Mouse (Mus musculus) lung, embryonic 15.5 days (tissue): ENCODE measurements at regions not wholly inside any gene's neighbourhood (a gene's known extent, or its start where the extent isn't known, plus 50 kb on each side); places are given as distances from the start of the nearest gene placed in this dataset.

Source experiments
- ATAC-seq: fragments of 200-750 bp; cut with Nextera tagmentation; 2 replicates; pipeline ENCODE4 v1.8.0; 2017; ENCODE audit warnings: moderate number of reproducible peaks, borderline replicate concordance; ENCODE audit not compliant: low FRiP score, low TSS enrichment; ENCODE audit errors: extremely low read depth
- H3K27ac ChIP-seq: fragments of 300-500 bp; sonication (generic); 2 replicates; pipeline ENCODE4 v1.5.1; 2015; ENCODE audit warnings: moderate library complexity, mild to moderate bottlenecking, inconsistent platforms
- H3K27me3 ChIP-seq: fragments of 300-500 bp; sonication (generic); 2 replicates; pipeline ENCODE4 v1.6.1; 2015; ENCODE audit warnings: inconsistent platforms
- H3K36me3 ChIP-seq: fragments of 300-500 bp; sonication (generic); 2 replicates; pipeline ENCODE4 v1.6.1; 2015; ENCODE audit warnings: inconsistent platforms
- H3K4me1 ChIP-seq: fragments of 300-500 bp; sonication (generic); 2 replicates; pipeline ENCODE4 v1.6.1; 2015; ENCODE audit warnings: inconsistent platforms
- H3K4me2 ChIP-seq: fragments of 300-500 bp; sonication (generic); 2 replicates; pipeline ENCODE4 v1.6.1; 2015; ENCODE audit warnings: inconsistent platforms, mild to moderate bottlenecking, moderate library complexity
- H3K4me3 ChIP-seq: fragments of 300-500 bp; sonication (generic); 2 replicates; pipeline ENCODE4 v1.5.1; 2015; ENCODE audit warnings: mild to moderate bottlenecking, inconsistent platforms
- H3K9ac ChIP-seq: fragments of 300-500 bp; sonication (generic); 2 replicates; pipeline ENCODE4 v1.6.1; 2015; ENCODE audit warnings: inconsistent platforms
- H3K9me3 ChIP-seq: fragments of 300-500 bp; sonication (generic); 2 replicates; pipeline ENCODE4 v1.6.1; 2016; ENCODE audit warnings: inconsistent platforms
- WGBS: fragments of 180-500 bp; shearing (Covaris S2); methylation state at CpG from one replicate; pipeline ENCODE4 v1.1.7; 2015; 5-methylcytosine and 5-hydroxymethylcytosine counted together

DNA sequence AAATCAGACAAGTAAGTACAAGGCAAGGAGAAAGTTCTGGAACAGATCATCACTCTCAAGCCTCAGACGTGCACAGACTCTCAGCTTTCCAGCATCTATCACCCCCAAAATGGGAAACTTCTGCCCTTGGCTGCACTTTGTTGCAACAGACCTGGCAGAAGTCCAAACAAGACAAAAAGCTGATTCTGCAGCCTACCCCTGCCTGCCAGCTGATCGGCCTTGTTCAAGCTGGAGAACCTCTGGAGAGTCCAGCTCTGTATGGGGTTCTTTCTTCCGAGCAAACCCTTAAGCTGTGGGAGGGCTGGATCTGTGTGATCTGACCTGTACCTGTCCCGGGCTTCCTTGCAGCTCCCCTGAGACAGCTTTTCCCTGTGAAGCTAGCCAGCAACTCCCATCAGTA is 299.7 kb upstream of the Klf3 start:
- Histone ChIP-seq H3K27me3 (no peaks in the 10 kb centered on the region), H3K9ac (no peak overlapping the region), H3K4me2 (no peak overlapping the region), H3K36me3 (no peaks in the 10 kb centered on the region), H3K9me3 (no peaks in the 10 kb centered on the region), H3K4me3 (no peak overlapping the region), H3K27ac (peak overlapping the region; percentile 56), H3K4me1 (peaks cover 42% of the 10 kb centered on the region)
- 13% methylated on average over 4 of the region's 4 CpGs for WGBS
- peak; percentile 50; the same call in 1 of the 2 replicates for ATAC-seq

DNA sequence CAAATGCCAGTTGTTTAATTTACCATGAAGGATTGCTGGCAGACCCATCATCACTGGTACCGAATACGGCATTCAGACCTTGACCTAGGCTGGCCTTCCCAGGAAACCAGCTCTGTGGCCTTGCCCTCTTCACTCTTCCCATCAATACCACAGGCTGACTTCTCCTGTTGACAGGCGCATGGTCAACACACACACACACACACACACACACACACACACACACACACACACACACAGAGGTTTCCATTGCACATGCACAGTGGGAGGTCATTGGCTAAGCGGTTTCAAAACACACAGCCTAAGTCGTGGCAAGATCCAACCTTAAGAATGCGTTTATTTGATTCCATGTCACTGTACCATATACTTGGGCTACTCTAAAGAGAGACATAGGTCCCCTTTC is 298.7 kb upstream of the Klf3 start:
- Histone ChIP-seq H3K27me3 (no peaks in the 10 kb centered on the region), H3K36me3 (no peaks in the 10 kb centered on the region), H3K27ac (peak overlapping the region; percentile 83; the same call in 1 of the 2 replicates), H3K9me3 (no peaks in the 10 kb centered on the region), H3K9ac (no peak overlapping the region), H3K4me3 (no peak overlapping the region), H3K4me2 (no peak overlapping the region), H3K4me1 (peaks cover 43% of the 10 kb centered on the region)
- no peak for ATAC-seq
- 63% methylated on average over 6 of the region's 6 CpGs for WGBS

DNA sequence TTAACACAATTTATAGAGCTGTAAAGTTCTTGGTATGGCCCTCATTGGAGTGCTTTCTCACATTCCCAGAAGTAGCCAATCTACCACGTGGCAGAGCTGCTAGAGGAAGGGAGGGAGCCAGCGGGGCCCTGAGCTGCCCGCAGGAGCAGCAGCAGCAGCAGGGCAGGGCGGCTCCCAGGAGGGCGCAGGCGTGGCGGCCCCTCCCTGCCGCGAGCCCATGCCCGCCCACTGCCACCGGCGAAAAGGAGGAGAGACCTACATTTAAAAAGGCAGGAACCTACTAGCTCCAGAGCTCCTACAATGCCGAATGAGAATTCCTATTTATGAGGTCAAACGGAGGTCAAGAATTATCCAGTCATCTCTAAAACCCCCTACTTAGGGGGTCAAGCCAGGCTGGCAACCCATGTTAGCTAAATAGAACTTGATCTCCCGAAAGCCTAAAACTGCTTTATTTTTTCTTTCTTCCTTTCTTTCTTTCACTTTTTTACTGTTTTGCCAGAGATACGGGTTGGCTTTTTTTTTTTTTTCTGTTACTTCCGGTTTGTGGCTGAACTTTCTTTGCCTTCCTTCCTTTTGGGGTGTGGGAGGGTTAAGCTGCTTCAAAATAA is 297.9 kb upstream of the Klf3 start:
- no peaks in the 10 kb centered on the region for H3K27me3 ChIP-seq
- ATAC-seq = peak; percentile 84; the same call in 1 of the 2 replicates
- peak overlapping the region; percentile 83 for H3K27ac ChIP-seq
- H3K4me1 ChIP-seq = peaks cover 43% of the 10 kb centered on the region
- peak overlapping the region; percentile 25 for H3K4me3 ChIP-seq
- under 1% methylated on average over 17 of the region's 17 CpGs for WGBS
- no peaks in the 10 kb centered on the region for H3K36me3 ChIP-seq
- peak overlapping the region; percentile 1; the same call in 1 of the 2 replicates for H3K9ac ChIP-seq
- peak overlapping the region; percentile 63 for H3K4me2 ChIP-seq
- H3K9me3 ChIP-seq = no peaks in the 10 kb centered on the region

DNA sequence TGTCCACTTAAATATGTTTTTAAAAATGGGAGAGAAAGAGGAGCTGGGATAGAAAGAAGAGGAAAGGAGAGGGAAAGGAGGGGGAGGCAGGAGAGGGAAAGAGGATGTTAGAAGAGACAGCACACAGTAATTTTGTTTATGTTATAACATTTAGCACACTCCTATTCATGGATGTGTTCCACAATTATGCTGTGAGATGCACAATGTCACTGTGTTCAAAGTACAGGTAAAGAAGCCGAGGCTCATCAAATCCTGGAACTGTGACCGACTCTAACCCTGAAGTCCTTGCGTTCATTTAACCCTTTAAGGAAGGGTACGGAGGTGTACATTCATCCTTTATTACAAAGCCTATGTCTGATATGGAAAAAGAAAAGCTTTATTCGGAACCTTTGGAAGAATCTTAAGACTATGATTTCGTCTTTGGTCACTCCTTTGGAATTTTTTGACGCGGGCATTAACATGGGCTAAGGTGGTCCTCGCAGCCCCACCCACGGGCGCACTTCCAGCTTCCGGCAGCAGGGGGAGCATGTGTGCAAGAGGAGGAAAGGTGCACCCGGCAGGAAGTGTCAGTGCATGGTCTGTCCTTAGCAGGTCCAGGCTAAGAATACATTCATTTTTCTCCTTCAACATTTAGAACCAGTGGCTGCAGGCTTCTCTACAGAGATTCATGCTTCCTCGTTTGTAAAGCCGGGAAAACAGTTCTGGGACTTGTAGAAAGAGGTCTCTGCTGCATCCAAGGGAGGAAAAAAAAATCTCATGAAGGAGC is 297.2 kb upstream of the Klf3 start:
- Histone ChIP-seq H3K4me2 (peak overlapping the region; percentile 63), H3K4me1 (peaks cover 43% of the 10 kb centered on the region), H3K36me3 (no peaks in the 10 kb centered on the region), H3K4me3 (peak overlapping the region; percentile 25), H3K9ac (0 out of 2 replicates have a peak overlapping the region, but pooled peaks have one; percentile 1), H3K27ac (peak overlapping the region; percentile 83), H3K27me3 (no peaks in the 10 kb centered on the region), H3K9me3 (no peaks in the 10 kb centered on the region)
- 2% methylated on average over 15 of the region's 15 CpGs for WGBS
- peak; percentile 50; the same call in 1 of the 2 replicates for ATAC-seq

DNA sequence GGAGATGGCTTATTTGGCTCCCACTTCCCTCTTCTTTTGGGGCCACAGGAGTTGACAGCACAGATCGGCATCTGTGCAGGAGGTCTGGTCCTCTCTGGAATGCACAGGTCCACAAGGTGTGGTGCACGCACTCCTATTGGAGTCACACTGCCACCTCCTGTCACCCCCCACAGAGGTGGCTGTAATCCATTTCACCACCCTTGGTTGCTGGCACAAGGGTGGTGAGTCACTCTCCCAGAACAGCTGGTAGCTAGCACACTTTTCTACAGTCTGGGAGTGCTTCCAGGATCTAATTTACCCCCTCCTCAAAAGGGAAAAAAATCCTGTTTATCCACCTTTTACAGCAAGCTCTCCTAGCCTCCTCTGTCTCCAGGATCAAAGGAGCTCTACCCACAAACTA is 294.6 kb upstream of the Klf3 start:
- Histone ChIP-seq H3K4me3 (no peak overlapping the region), H3K9ac (no peak overlapping the region), H3K4me1 (peaks cover 33% of the 10 kb centered on the region), H3K36me3 (no peaks in the 10 kb centered on the region), H3K27ac (no peak overlapping the region), H3K9me3 (no peaks in the 10 kb centered on the region), H3K4me2 (no peak overlapping the region), H3K27me3 (no peaks in the 10 kb centered on the region)
- no peak for ATAC-seq
- WGBS = 61% methylated on average over 2 of the region's 2 CpGs

DNA sequence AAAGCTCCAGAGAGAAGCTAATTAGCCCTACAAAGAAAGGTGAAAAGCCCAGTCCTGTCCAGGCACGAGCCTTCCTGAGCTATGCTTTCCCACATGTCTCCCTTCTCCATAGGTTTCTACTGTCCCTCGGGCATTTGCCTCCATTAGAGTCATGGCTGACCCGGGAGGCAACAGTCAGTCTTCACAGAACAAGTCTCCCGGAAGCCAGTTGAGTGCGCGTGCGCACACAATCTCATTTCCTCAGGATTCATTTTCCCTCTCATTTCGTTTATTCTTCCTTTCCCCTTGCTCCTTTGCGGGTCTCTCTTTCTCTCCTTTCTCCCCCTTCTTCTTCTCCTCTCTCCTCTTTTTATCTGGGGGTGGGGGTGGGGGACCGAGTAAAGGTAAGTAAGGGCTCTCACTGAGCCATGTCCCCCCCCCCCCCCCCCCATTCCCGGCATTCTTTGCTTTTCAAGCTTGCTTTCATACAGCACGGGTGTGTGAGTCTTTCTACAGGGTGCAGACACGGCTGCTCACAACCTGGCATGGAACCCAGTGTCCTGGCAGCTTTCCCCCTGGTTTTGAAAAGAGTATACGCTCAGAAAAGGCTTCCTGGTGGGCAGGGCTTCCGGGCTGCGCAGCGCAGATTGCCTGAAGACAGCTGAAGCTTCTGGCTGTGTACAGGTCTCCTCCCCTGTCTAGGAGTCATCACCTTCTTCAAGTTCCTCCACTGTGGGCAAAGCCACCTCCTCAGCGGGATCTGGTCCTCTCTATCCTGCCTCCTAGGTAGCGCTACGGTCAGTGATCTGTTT is 289.8 kb upstream of the Klf3 start:
- WGBS = 73% methylated on average over 20 of the region's 20 CpGs
- 0 out of 2 replicates have a peak, but pooled peaks cover 6% of the 10 kb centered on the region for H3K4me1 ChIP-seq
- H3K27ac ChIP-seq = no peak overlapping the region
- H3K9ac ChIP-seq = no peak overlapping the region
- H3K27me3 ChIP-seq = no peaks in the 10 kb centered on the region
- H3K4me2 ChIP-seq = no peak overlapping the region
- H3K9me3 ChIP-seq = no peaks in the 10 kb centered on the region
- H3K4me3 ChIP-seq = no peak overlapping the region
- H3K36me3 ChIP-seq = no peaks in the 10 kb centered on the region
- no peak for ATAC-seq

DNA sequence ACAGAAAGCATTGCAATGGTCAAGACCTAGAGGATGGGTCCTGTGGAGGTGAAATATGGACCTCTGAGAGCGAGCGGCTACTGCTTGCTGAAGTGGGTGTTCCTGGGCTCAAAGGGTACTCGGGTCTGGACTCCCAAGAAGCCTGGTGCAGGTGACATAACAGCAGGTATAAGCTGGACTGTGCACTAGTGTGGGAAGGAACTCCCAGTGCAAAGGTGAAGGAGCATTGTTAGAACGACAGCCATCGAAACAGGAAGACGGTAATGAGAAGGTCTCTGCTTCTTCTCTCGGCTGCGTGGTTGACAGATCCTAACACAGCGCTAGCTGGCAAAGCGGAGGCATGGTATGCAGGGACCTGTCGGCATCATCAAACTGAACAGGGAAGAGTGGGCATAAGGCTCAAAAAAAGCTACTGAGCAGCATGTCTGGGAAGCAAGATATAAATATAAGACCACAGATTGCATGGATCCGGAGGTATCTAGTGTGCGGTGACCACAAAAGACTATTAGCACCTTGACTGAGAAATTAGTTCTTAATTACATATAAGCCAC is 287.0 kb upstream of the Klf3 start:
- H3K9me3 ChIP-seq = no peaks in the 10 kb centered on the region
- no peaks in the 10 kb centered on the region for H3K36me3 ChIP-seq
- no peak overlapping the region for H3K4me2 ChIP-seq
- H3K4me3 ChIP-seq = no peak overlapping the region
- 87% methylated on average over 13 of the region's 13 CpGs for WGBS
- no peak for ATAC-seq
- H3K4me1 ChIP-seq = 0 out of 2 replicates have a peak, but pooled peaks cover 8% of the 10 kb centered on the region
- H3K27me3 ChIP-seq = no peaks in the 10 kb centered on the region
- H3K27ac ChIP-seq = no peak overlapping the region
- H3K9ac ChIP-seq = no peak overlapping the region

DNA sequence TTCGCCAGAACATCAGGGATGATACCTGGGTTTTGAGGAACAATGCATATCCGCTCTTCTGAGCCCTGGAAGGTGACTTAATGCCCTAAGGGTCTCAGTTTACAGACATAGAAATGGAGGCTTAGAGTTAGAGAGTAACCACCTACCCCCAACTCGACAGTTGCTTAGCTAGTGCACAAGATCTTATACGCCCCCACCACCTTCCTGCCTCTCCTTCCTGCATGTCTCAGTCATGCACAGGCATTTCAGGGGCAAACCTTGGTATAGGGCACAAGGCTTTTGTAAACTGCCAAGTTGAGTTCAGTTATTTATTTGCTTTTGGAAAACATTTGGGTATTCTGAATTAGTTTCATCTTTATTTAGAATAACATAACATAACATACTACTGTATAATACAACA is 285.9 kb upstream of the Klf3 start:
- Histone ChIP-seq H3K36me3 (no peaks in the 10 kb centered on the region), H3K9ac (no peak overlapping the region), H3K9me3 (no peaks in the 10 kb centered on the region), H3K27me3 (no peaks in the 10 kb centered on the region), H3K4me2 (no peak overlapping the region), H3K27ac (no peak overlapping the region), H3K4me3 (no peak overlapping the region), H3K4me1 (0 out of 2 replicates have a peak, but pooled peaks cover 8% of the 10 kb centered on the region)
- 84% methylated on average over 4 of the region's 4 CpGs for WGBS
- ATAC-seq = no peak

DNA sequence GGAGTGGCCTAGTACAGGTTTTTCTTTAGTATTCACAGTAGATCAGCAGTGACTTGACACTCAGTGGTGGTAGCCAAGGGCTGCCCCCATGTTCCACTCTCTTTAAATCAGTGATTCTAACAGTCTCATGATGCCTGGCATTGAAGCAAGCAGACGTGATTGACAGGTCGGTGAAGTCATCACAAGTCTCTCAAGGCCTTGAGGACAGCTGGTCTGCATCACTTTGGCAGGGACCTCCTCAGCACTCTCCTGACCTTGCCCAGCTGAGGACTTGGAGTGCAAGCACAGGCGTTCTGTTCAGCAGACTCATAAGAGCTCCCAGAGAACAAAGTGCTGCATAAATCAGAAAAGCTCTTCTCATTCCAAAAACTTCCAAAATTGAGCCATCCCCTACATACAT is 285.4 kb upstream of the Klf3 start:
- 29% methylated on average over 3 of the region's 3 CpGs for WGBS
- Histone ChIP-seq H3K36me3 (no peaks in the 10 kb centered on the region), H3K9ac (no peak overlapping the region), H3K4me1 (0 out of 2 replicates have a peak, but pooled peaks cover 8% of the 10 kb centered on the region), H3K9me3 (no peaks in the 10 kb centered on the region), H3K27ac (no peak overlapping the region), H3K4me2 (no peak overlapping the region), H3K27me3 (no peaks in the 10 kb centered on the region), H3K4me3 (no peak overlapping the region)
- no peak for ATAC-seq

DNA sequence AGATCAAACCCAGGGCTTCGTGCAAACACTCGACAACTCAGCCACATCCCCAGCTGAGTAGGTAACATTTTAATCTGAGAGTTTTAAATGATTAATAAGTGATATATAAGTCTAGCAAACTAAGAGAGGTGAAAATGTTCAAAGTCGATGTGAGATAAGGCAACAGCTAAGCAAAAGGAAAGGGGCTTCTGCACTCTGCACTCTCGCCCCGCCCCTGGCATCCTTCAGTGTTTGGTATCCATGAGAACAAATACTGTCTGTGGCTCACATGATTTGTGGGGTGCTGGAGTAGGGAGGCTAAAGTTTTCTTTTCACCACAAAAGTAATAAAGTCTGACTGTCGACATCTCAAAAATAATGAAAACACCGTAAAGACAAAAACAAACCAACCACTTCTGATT is 284.2 kb upstream of the Klf3 start:
- Histone ChIP-seq H3K36me3 (no peaks in the 10 kb centered on the region), H3K4me1 (0 out of 2 replicates have a peak, but pooled peaks cover 8% of the 10 kb centered on the region), H3K4me3 (no peak overlapping the region), H3K27ac (no peak overlapping the region), H3K9me3 (no peaks in the 10 kb centered on the region), H3K4me2 (no peak overlapping the region), H3K27me3 (no peaks in the 10 kb centered on the region), H3K9ac (no peak overlapping the region)
- ATAC-seq = no peak
- WGBS = 53% methylated on average over 7 of the region's 7 CpGs

DNA sequence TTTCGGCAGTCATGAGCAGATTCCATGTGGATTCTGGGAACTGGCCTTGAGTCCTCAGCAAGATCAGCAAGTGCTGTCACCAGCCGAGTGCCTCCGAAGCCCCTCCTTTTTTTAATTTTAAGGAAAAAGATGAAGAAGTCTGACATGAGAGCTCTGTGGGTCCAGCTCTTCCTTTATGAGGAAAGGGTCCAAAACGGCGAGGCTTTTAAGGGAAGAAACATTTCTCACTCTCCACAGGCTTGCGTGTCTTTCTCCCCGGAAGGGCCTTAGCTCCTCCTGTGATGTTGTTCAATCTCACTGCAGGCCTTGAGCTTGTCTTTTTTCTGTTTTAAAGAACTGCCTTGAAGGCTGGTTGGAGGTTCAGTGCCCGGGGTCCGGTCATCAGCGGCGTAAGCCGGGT is 283.5 kb upstream of the Klf3 start:
- Histone ChIP-seq H3K4me2 (no peak overlapping the region), H3K27ac (no peak overlapping the region), H3K9ac (no peak overlapping the region), H3K27me3 (no peaks in the 10 kb centered on the region), H3K4me3 (no peak overlapping the region), H3K9me3 (no peaks in the 10 kb centered on the region), H3K36me3 (no peaks in the 10 kb centered on the region), H3K4me1 (0 out of 2 replicates have a peak, but pooled peaks cover 8% of the 10 kb centered on the region)
- WGBS = 85% methylated on average over 12 of the region's 12 CpGs
- no peak for ATAC-seq
